ENCODE assay signal across 19 mouse cellular contexts in genomic region chr11:100605451-100605850, GRCm38 (mm10). TPM values are rescaled to one million over a fixed set of nuclear protein-coding genes. Genes with fewer than 3 reads are reported as not detected.
A peak's percentile ranks its signal among the peaks of the same experiment; 100 is the strongest.
DNase-seq lines count a peak whose midpoint lies in the region; ATAC-seq and TF ChIP-seq lines count a peak whose summit lies in the region.
"Had no signal": no experiment of that assay in that cellular context is flagged by ENCODE, and none has a peak within 500 bp of the region (broad histone marks: within the 10 kb centered on the region; RNA-seq: fewer than 3 reads in every experiment).

No protein-coding gene starts in this region.

- intact Hi-C loops in gastrocnemius, adult 2 months (cut with DNase I): no loop called here

- TF ChIP-seq CTCF in gastrocnemius, adult 2 months (IDR thresholded peaks at IDR 0.05): 0 out of 2 replicates have a peak, but pooled peaks have one; percentile 2
- no peak for TF ChIP-seq CTCF in cortical plate, adult 2 months (IDR thresholded peaks at IDR 0.05; ENCODE audit: extremely low read depth, insufficient read depth, low read length)

- ATAC-seq in midbrain, embryonic 12.5 days (ENCODE audit: low FRiP score, low read depth): no peak
- ATAC-seq: intestine, embryonic 15.5 days; liver, embryonic 12.5 days had no signal

- no peak for DNase-seq in gastrocnemius, adult 2 months
- no peak for DNase-seq in gastrocnemius, postnatal 10 days
- DNase-seq in midbrain, embryonic 10.5 days (ENCODE audit: low spot score): no peak
- peak; percentile 44 to 55 for DNase-seq in cerebellum, postnatal 10 days
- DNase-seq in ovary, postnatal 10 days (ENCODE audit: low spot score): no peak
- no peak for DNase-seq in embryonic facial prominence, embryonic 10.5 days (ENCODE audit: low spot score)
- DNase-seq: adrenal gland, postnatal 36 days; layer of hippocampus, postnatal 36 days; left cerebral cortex, postnatal 4 days; lung, embryonic 14.5 days; thymus, adult 2 months had no signal

- H3K27ac ChIP-seq in gastrocnemius, adult 2 months: peak overlapping the region; percentile 59
- H3K27ac ChIP-seq in midbrain, embryonic 12.5 days (replicated peaks): peak overlapping the region; percentile 49; the same call in 1 of the 2 replicates
- no peak overlapping the region for H3K27ac ChIP-seq in midbrain, embryonic 10.5 days (replicated peaks)
- H3K27ac ChIP-seq in cortical plate, adult 2 months (ENCODE audit: insufficient read depth, low read length): peak overlapping the region; percentile 28; the same call in 1 of the 2 replicates
- H3K27ac ChIP-seq in embryonic facial prominence, embryonic 10.5 days (replicated peaks): no peak overlapping the region
- H3K27ac ChIP-seq: embryonic facial prominence, embryonic 12.5 days; intestine, embryonic 15.5 days; kidney, embryonic 15.5 days; liver, embryonic 12.5 days; stomach, embryonic 15.5 days had no signal

- H3K27me3 ChIP-seq in midbrain, embryonic 12.5 days: no peaks in the 10 kb centered on the region
- H3K27me3 ChIP-seq in midbrain, embryonic 10.5 days (ENCODE audit: low read depth, poor library complexity, severe bottlenecking): no peaks in the 10 kb centered on the region
- H3K27me3 ChIP-seq in embryonic facial prominence, embryonic 10.5 days (replicated peaks; ENCODE audit: low read depth, poor library complexity, severe bottlenecking): no peaks in the 10 kb centered on the region
- H3K27me3 ChIP-seq: embryonic facial prominence, embryonic 12.5 days; intestine, embryonic 15.5 days; kidney, embryonic 15.5 days; liver, embryonic 12.5 days; stomach, embryonic 15.5 days had no signal

- H3K9me3 ChIP-seq in midbrain, embryonic 12.5 days: no peaks in the 10 kb centered on the region
- no peaks in the 10 kb centered on the region for H3K9me3 ChIP-seq in midbrain, embryonic 10.5 days (replicated peaks)
- no peaks in the 10 kb centered on the region for H3K9me3 ChIP-seq in embryonic facial prominence, embryonic 10.5 days
- H3K9me3 ChIP-seq: embryonic facial prominence, embryonic 12.5 days; intestine, embryonic 15.5 days; kidney, embryonic 15.5 days; liver, embryonic 12.5 days; stomach, embryonic 15.5 days had no signal

- H3K4me2 ChIP-seq in midbrain, embryonic 12.5 days (replicated peaks): no peak overlapping the region
- H3K4me2 ChIP-seq: embryonic facial prominence, embryonic 12.5 days; heart, embryonic 11.5 days; intestine, embryonic 15.5 days; kidney, embryonic 15.5 days; liver, embryonic 12.5 days; lung, embryonic 14.5 days; stomach, embryonic 15.5 days had no signal

- H3K4me1 ChIP-seq in midbrain, embryonic 12.5 days: 0 out of 2 replicates have a peak, but pooled peaks cover 2% of the 10 kb centered on the region
- no peaks in the 10 kb centered on the region for H3K4me1 ChIP-seq in midbrain, embryonic 10.5 days
- H3K4me1 ChIP-seq in cortical plate, adult 2 months (ENCODE audit: control insufficient read depth, insufficient read depth, low read length): peaks cover 17% of the 10 kb centered on the region
- H3K4me1 ChIP-seq in embryonic facial prominence, embryonic 10.5 days: no peaks in the 10 kb centered on the region
- H3K4me1 ChIP-seq: embryonic facial prominence, embryonic 12.5 days had no signal

- H3K4me3 ChIP-seq in gastrocnemius, adult 2 months: no peak overlapping the region; the same call in 1 of the 2 replicates
- H3K4me3 ChIP-seq in midbrain, embryonic 12.5 days: no peak overlapping the region
- no peak overlapping the region for H3K4me3 ChIP-seq in midbrain, embryonic 10.5 days
- no peak overlapping the region for H3K4me3 ChIP-seq in cortical plate, adult 2 months (ENCODE audit: insufficient read depth, low read length)
- H3K4me3 ChIP-seq in embryonic facial prominence, embryonic 10.5 days: no peak overlapping the region
- H3K4me3 ChIP-seq: embryonic facial prominence, embryonic 12.5 days; intestine, embryonic 15.5 days; kidney, embryonic 15.5 days; liver, embryonic 12.5 days; stomach, embryonic 15.5 days had no signal

- H3K36me3 ChIP-seq in midbrain, embryonic 12.5 days: peaks cover 28% of the 10 kb centered on the region
- H3K36me3 ChIP-seq in midbrain, embryonic 10.5 days: peaks cover 70% of the 10 kb centered on the region
- peaks cover 82% of the 10 kb centered on the region for H3K36me3 ChIP-seq in embryonic facial prominence, embryonic 10.5 days (replicated peaks)
- H3K36me3 ChIP-seq: intestine, embryonic 15.5 days had no signal

- TF ChIP-seq POLR2A in cortical plate, adult 2 months (IDR thresholded peaks at IDR 0.05; ENCODE audit: extremely low read depth, insufficient read depth, low read length): no peak

- H3K9ac ChIP-seq in midbrain, embryonic 12.5 days (replicated peaks): no peak overlapping the region
- H3K9ac ChIP-seq: embryonic facial prominence, embryonic 12.5 days; intestine, embryonic 15.5 days; kidney, embryonic 15.5 days; liver, embryonic 12.5 days; lung, embryonic 14.5 days; stomach, embryonic 15.5 days had no signal

- WGBS in midbrain, embryonic 12.5 days: 87% methylated on average over 10 of the region's 10 CpGs
- WGBS in midbrain, embryonic 10.5 days: 92% methylated on average over 10 of the region's 10 CpGs
- WGBS in embryonic facial prominence, embryonic 10.5 days: 92% methylated on average over 10 of the region's 10 CpGs

RNA-seq across cellular contexts. Expression of gene Nkiras2, which starts 13.6 kb away (rescaled TPM):
- total RNA-seq in gastrocnemius, adult 2 months (2021): 10 to 100 TPM; 15.3 to 21.9 TPM
- total RNA-seq in gastrocnemius, postnatal 10 days (2021): 10 to 100 TPM; 29.1 to 30.1 TPM
- 101 and 103 TPM in 2 replicates for polyA plus RNA-seq in midbrain, embryonic 12.5 days (2016; fragmentation: Nextera tagmentation; extraction: Ambion mirVana)
- polyA plus RNA-seq in midbrain, embryonic 10.5 days (2016; fragmentation: Nextera tagmentation; extraction: Ambion mirVana): 101 and 112 TPM in 2 replicates
- 19.6 and 20.9 TPM in 2 replicates for polyA plus RNA-seq in cortical plate, adult 2 months (2012; rRNA removed)
- 77.2 and 81.4 TPM in 2 replicates for polyA plus RNA-seq in embryonic facial prominence, embryonic 10.5 days (2016; fragmentation: Nextera tagmentation; extraction: Ambion mirVana)

RNA-seq across cellular contexts. Expression of gene Dnajc7, which starts 14.5 kb away (rescaled TPM):
- 100 to 1,000 TPM; 116 TPM for total RNA-seq in gastrocnemius, adult 2 months (2021)
- total RNA-seq in gastrocnemius, postnatal 10 days (2021): 100 to 1,000 TPM; 191 to 195 TPM
- polyA plus RNA-seq in midbrain, embryonic 12.5 days (2016; fragmentation: Nextera tagmentation; extraction: Ambion mirVana): 310 and 329 TPM in 2 replicates
- 268 and 304 TPM in 2 replicates for polyA plus RNA-seq in midbrain, embryonic 10.5 days (2016; fragmentation: Nextera tagmentation; extraction: Ambion mirVana)
- 165 and 175 TPM in 2 replicates for polyA plus RNA-seq in cortical plate, adult 2 months (2012; rRNA removed)
- polyA plus RNA-seq in embryonic facial prominence, embryonic 10.5 days (2016; fragmentation: Nextera tagmentation; extraction: Ambion mirVana): 272 and 279 TPM in 2 replicates

RNA-seq across cellular contexts. Expression of gene Cnp, which starts 30.7 kb away (rescaled TPM):
- total RNA-seq in gastrocnemius, adult 2 months (2021): 1 to 10 TPM; 3.2 to 4.4 TPM
- total RNA-seq in gastrocnemius, postnatal 10 days (2021): 10 to 100 TPM; 26.0 to 33.6 TPM
- 19.7 and 20.4 TPM in 2 replicates for polyA plus RNA-seq in midbrain, embryonic 12.5 days (2016; fragmentation: Nextera tagmentation; extraction: Ambion mirVana)
- 17.7 and 22.6 TPM in 2 replicates for polyA plus RNA-seq in midbrain, embryonic 10.5 days (2016; fragmentation: Nextera tagmentation; extraction: Ambion mirVana)
- polyA plus RNA-seq in cortical plate, adult 2 months (2012; rRNA removed): 396 and 492 TPM in 2 replicates
- polyA plus RNA-seq in embryonic facial prominence, embryonic 10.5 days (2016; fragmentation: Nextera tagmentation; extraction: Ambion mirVana): 21.3 and 25.1 TPM in 2 replicates

Comparison
In these comparisons a context has a peak if more than half of its experiments do, and no peak if none do; other contexts are left out.
1. H3K27ac ChIP-seq: peak in gastrocnemius, adult 2 months (single experiment), midbrain, embryonic 12.5 days (single experiment) and cortical plate, adult 2 months (single experiment); none in midbrain, embryonic 10.5 days (single experiment) and embryonic facial prominence, embryonic 10.5 days (single experiment).
2. DNase-seq: peak in cerebellum, postnatal 10 days (2 of 2); none in gastrocnemius, adult 2 months (single experiment), gastrocnemius, postnatal 10 days (single experiment), midbrain, embryonic 10.5 days (single experiment), ovary, postnatal 10 days (single experiment) and embryonic facial prominence, embryonic 10.5 days (single experiment).
3. RNA of gene Cnp, which starts 30.7 kb away (polyA plus RNA-seq): 396 to 492 TPM in cortical plate, adult 2 months; 21.3 to 25.1 TPM in embryonic facial prominence, embryonic 10.5 days, 19.7 to 20.4 TPM in midbrain, embryonic 12.5 days and 17.7 to 22.6 TPM in midbrain, embryonic 10.5 days; every median in the first group is over 10 times any median in the second.